Mouse (Mus musculus): ENCODE measurements around the gene Rp9. TPM values are rescaled to one million over a fixed set of nuclear protein-coding genes. Genes with fewer than 3 reads are reported as not detected.
A peak's percentile ranks its signal among the peaks of the same experiment; 100 is the strongest.

Gene Rp9
- total RNA-seq, 2 experiments from 2014 or later, result 41.0 to 44.1 TPM

DNA sequence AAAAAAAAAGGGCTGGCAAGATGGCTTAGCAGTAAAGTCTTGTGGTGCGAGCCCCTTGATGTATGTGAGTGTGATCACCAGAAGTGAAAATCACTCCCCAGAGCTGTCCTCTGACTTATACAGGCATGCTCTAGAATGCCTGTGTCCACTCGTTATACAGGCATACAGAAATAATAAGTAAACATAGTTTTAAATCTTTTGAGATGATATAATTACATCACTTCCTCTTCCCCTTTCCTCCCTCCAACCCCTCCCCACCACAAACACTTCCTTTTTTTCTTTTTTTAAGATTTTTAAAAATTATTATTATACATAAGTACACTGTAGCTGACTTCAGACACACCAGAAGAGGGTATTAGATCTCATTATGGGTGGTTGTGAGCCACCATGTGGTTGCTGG, 74.8 kb downstream of the Rp9 start:
- intact Hi-C loops (cut with DNase I), result no loop called here
- no peak for DNase-seq (ENCODE audit: extremely low spot score in 1 of 2, low spot score in 2 of 2)

DNA sequence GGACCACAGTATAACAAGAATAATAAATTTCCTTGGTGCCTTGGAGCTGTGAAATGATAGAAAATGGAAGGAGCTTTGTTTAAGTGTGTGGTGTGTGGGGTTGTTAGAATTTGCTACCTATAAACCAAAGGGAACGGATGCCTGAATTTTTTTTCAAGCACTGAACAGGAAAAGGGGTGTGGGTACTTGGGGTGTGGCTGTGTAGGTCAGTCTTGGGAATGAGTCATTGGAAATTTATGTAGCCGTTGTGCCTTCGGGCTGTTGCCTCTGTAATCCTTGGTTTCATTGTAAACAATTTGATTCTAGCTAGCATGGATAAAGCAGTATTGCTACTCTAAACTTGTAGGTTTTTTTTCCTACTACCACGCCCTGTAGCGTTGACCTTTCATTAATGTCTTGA, 79.2 kb downstream of the Rp9 start:
- intact Hi-C loops (cut with DNase I), result no loop called here
- no peak for DNase-seq (ENCODE audit: extremely low spot score in 1 of 2, low spot score in 2 of 2)

DNA sequence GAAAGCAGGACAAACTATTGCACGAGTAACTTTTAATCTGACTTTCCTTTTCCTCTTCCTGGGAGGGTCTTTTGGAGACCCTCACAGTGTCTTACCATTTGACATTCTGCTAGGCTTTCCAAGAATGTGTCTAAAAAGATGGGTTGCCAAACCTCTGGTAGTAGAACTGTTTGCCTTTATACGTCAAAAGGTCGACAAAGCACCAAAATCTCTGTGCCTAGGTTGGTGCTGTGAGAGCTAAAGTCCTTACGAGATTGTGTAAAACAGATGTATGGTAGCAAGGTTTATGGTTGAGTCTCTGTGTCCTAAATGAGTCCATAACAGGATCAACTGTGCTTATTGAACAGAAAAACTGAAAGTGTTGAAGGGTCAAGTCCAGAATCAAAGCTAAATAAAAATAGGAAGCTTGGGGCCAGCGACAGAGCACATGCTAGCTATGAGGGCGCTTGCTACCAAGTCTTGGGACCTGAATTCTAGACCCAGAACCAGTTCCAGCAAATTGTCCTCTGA, 79.8 kb downstream of the Rp9 start:
- no peak for DNase-seq (ENCODE audit: extremely low spot score in 1 of 2, low spot score in 2 of 2)
- intact Hi-C loops (cut with DNase I), result no loop called here

DNA sequence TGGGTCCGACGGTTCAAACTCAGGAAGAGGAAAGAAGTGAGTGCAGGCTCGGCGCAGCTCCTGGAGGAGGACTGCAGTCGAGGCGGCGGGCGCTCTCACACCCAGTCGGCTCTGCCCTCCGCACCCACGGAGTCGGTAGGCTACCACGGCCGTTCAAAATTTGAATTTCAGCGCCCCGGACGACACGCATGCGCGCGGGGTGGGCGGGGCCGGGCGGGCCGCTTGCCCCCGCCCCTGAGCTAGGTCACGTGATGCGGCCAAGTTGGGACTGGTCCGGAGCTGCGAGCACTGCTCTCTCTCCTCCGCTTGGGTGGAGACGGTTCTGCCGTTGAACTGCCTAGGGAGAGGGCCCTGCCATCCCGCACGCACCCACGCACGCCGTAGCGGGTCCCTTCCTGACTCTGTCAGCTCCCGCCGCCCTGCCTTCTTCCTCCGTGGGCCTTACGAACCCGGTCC, 80.5 kb downstream of the Rp9 start, which contains the start of gene Anln:
TSS of gene Anln (minus strand) at position 168 of the 456 bp plus-strand sequence.
- intact Hi-C loops (cut with DNase I), result no loop called here

DNA sequence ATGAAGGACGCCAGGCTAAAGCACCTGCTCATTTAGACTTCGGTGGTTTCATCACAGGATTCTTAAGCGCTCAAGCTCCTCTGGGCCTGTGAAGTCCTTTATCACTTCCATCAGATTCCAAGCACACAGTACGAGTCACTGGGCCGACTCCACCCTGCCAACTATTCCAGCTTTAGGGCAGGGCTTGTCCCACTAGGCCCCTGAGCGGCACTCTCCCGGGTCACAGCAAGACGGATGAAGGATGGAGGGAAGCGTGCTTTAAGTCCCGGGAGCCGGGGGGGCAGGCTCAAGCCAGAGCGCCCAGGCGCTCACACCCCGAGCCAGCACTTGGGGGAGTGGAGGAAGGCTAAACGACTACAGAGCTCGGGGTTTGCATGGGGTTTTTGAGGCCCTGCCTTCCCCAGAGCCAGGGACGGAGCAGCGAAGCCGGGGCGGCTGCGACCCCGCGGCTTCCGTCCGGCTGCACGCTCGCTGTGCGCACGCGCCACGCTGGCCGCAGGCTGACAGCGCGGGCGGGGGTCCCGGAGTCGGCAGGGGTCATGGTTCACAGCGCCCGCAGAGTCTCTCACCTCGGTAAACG, 81.1 kb downstream of the Rp9 start:
- intact Hi-C loops (cut with DNase I), result no loop called here
- DNase-seq (ENCODE audit: extremely low spot score in 1 of 2, low spot score in 2 of 2), result peak in 1 of 2 experiments; percentile 34

More for the DNA sequence above, 80.5 kb downstream of the Rp9 start, which contains the start of gene Anln:
- DNase-seq (ENCODE audit: extremely low spot score in 1 of 2, low spot score in 2 of 2), result peak; percentile 77 to 94

DNA sequence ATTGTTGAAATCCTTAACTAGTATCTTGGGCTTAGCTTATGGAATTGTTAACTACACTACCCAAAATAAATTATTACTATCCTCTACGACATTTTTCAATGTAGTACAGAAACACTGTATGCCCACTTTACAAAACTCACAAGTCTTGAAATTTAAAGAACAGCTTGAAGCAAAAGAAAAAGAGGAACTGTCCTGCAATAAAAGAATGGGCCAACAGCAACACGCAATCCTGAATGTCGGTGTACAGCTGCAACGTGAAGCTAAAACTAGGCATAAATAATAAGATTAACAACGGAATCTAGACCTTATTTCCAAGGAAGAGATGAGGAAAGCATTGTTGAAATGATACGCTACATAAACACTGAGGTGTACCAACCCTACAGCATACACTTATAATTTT, 81.6 kb downstream of the Rp9 start:
- intact Hi-C loops (cut with DNase I), result no loop called here
- DNase-seq (ENCODE audit: extremely low spot score in 1 of 2, low spot score in 2 of 2), result no peak

DNA sequence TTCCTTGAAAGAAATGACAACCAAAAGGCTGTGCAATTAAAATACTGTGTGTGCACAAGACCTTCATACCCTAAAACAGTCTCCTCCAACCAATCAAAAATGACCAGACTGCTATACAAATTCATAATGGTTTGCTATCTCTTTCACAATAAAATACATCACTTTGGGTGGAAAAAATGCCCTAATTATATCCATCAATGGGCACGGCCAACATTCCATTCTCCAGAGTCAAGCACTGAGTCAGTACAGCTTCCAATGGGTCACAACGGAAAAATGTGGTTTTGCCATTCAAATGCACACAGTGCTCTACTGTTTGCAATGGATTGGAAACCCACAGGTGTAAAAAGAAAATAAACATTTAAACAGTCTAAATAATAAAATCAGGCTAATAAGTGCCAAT, 83.7 kb downstream of the Rp9 start:
- intact Hi-C loops (cut with DNase I), result no loop called here

DNA sequence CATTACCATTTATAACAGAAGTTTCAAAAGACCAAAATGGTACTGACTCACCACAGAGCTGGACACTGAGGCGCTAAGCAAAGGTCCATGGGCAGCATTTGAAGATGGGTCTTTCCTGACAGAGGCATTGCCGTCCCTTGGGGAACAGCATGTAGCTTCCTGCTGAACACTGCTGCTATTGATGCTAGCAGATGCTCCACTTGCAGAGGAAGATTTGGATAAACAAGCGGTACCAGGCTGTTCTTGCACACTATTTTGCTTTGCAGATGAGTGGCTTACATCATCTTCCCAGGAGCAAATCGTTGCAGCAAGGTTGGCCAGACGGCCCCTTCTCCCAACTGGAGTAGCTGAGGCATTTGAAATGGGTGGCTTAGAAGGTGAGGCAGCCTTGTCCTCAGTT, 93.5 kb downstream of the Rp9 start:
- intact Hi-C loops (cut with DNase I), result no loop called here

More for the DNA sequence above, 83.7 kb downstream of the Rp9 start:
- no peak for DNase-seq (ENCODE audit: extremely low spot score in 1 of 2, low spot score in 2 of 2)

DNA sequence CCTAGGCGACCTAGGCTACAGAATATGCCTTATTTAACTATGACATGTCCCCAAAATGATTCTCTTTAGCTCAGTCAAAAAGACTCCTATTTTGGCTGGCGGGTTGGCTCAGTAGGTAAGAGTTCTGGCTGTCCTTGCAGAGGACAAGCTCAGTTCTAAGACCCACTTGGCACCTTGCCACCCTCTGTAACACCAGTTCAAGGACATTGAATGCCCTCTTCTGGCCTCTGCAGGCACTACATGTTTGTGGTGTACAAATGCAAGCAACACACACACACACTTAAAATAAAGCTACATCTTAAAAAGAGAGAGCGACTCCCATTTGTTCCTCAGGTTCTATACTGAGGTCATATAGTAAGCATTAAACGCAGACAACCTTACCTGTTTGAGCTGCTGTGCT, 96.8 kb downstream of the Rp9 start:
- DNase-seq (ENCODE audit: extremely low spot score in 1 of 2, low spot score in 2 of 2), result no peak
- intact Hi-C loops (cut with DNase I), result no loop called here

More for the DNA sequence above, 93.5 kb downstream of the Rp9 start:
- no peak for DNase-seq (ENCODE audit: extremely low spot score in 1 of 2, low spot score in 2 of 2)

DNA sequence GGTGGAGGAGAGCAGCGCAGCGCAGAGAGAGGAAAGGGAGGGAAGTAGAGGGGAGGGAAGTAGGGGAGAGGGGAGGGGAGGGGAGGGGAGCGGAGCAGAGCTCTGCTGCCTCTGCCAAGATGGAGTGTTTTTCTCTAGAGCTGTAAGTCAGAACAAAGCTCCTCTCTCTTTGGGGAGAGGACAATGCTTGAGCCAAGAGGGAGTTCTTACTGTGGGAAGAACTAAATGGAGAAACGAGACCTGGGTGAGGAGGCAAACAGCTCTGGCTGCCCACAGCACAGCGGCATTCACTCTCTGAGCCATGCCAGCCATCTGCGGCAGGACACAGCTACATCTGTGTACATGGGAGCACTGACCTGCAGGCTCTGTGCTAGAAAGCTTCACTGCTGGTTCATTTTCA, 101.5 kb downstream of the Rp9 start:
- DNase-seq (ENCODE audit: extremely low spot score in 1 of 2, low spot score in 2 of 2), result no peak
- intact Hi-C loops (cut with DNase I), result no loop called here

DNA sequence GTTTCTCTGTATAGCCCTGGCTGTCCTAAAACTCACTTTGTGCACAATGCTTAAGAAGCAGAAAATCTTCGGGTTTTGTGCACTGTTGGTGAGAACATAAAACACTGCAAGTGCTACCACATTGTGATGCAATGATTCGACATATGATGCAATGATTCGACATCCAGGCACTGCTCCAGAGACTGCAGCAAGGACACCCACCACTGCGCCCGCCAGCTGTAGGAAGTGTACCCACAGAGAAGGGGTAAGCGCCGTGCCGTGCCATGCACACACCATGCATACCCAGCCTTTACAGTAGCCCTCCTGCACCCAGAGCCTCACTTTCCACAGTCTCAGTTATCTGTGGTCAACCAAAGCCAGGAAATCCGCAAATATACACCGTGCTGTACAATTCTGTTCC, 102.9 kb downstream of the Rp9 start:
- no peak for DNase-seq (ENCODE audit: extremely low spot score in 1 of 2, low spot score in 2 of 2)
- intact Hi-C loops (cut with DNase I), result no loop called here

DNA sequence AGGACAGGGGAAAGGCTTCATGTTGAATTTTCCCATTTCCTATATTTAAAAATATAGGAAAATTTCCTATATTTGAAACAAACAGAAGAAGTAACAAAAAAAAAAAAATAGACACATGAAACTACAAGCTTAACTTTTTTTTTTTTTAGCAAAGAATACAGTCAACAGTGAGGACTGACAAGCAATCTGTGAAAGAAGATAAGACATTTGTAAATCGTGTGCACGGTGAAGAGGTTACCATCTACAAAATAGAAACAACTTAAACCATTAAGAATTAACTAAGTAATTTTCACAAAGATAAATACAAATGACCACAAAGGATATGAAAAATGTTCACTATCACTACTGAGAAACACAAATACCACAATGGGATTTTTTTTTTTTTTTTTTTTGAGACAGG, 103.3 kb downstream of the Rp9 start:
- DNase-seq (ENCODE audit: extremely low spot score in 1 of 2, low spot score in 2 of 2), result no peak
- intact Hi-C loops (cut with DNase I), result no loop called here

Other genes starting within 250 kb of the Rp9 start
- 10 to 100 TPM; 13.6 to 15.6 TPM for gene Zfp809, start 244.0 kb downstream of the Rp9 start, total RNA-seq (2021)
- 1 to 10 TPM; 3.7 to 4.2 TPM for gene Zfp599, start 209.8 kb downstream of the Rp9 start, total RNA-seq (2021)
- 10 to 100 TPM; 22.1 to 25.5 TPM for gene Zfp810, start 162.1 kb downstream of the Rp9 start, total RNA-seq (2021)
- gene Anln, start 80.6 kb downstream of the Rp9 start, total RNA-seq (2021), result 1 to 10 TPM; 4.0 to 5.9 TPM
- 1 to 10 TPM; 7.8 to 8.9 TPM for gene 9530077C05Rik, start 58.2 kb downstream of the Rp9 start, total RNA-seq (2021)
- gene Gm17545, start 15.5 kb downstream of the Rp9 start, total RNA-seq (2021), result not detected
- gene Bbs9, start 6.0 kb upstream of the Rp9 start, total RNA-seq (2021), result 10 to 100 TPM; 27.8 to 28.6 TPM